Mouse (Mus musculus): ENCODE measurements at regions not wholly inside any gene's neighbourhood (a gene's known extent, or its start where the extent isn't known, plus 50 kb on each side); places are given as distances from the start of the nearest gene placed in this dataset.

DNA sequence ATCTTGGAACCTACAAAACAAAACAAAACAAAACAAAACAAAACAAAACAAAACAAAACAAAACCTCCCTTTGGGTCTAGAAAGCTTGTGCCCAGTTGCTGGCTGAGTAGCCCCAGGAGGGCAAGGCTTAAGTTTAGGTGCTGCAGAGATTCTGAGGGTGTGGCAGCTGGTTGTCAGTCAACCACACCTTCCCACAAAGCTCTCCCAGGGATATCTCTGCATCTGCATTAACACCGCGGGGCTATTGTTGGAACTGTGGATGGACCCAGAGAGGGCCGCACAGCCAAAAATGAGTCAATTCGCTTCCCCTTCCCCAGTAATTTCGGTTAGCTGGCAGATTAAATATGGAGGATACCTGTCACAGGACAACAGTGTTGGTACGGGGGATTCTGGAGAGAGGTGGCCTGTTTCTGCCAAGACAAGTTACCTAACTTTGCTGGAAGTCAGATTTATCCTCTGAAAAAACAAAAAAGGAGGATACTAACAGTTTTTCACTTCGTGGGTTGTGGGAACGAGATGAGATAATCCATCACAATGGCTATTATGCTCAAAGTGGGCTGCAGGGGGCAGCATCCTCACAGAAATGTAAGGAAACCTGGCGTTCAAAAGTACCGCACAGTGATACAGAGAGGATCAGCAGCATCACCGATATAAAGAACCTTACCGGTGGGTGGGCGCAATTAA, 96.7 kb downstream of the 1500009L16Rik start:
- DNase-seq (ENCODE audit: low spot score): peak; percentile 15

DNA sequence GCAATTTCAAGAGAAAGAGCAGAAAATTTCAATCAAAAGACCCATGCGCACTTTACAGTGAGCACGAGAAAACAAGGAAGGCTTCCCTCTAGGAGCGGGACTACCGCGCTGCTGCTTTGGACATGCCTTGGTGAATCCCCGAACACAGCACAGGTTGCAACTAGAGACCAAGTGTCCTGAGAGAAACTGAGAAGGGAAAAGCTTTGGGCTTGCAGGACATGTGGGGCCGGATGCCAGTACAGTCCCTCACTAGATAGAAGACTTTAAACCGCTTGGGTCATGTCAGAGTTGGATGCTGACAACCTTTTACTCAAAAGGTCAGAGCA, 97.2 kb downstream of the 1500009L16Rik start:
- no peak for DNase-seq (ENCODE audit: low spot score)

DNA sequence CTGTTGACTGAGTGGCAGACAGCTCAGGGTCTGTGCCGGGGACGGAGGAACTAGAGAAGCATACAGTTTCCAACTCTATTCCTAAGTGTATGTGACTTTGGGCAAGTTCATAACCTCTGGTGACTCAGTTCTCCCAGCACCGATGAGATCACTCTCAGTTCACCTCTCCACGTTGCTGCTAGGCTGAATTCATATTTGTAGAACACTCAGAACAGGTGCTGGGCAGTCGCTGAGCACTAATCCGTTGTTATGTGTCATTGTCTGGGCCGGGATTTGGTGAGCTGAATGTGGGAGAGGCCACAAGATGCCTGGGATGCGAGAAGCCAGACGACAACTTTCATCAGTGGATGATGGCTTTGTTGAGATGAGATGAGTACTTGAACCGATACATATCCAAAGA, 98.4 kb downstream of the 1500009L16Rik start:
- DNase-seq (ENCODE audit: low spot score): no peak

DNA sequence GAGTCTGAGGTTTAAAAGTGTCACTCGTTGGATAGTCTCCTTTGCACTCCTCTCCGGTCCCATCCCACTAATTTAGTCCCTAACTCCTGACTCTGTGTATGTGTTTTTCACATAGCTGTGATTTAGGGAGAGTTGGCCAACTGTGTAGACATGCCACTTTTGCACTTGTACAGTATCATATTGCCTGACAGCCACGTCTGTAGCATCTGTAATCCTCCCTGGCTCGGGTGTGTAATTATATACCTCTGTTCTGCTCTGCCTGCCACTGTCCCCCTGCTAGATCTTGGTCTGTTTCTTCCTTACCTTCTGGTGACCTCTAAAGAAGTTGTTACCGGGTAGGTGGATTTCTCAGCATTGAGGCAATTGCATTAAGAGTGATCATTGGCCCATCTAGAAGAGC, 103.4 kb downstream of the 1500009L16Rik start:
- DNase-seq (ENCODE audit: low spot score): no peak

- no peak for DNase-seq (ENCODE audit: low spot score)
Observed at GRCm38 (mm10) chr10:83836351-83836750, 113.7 kb downstream of the 1500009L16Rik start.

GRCm38 (mm10) chr10:83840226-83840625, 117.6 kb downstream of the 1500009L16Rik start:
- DNase-seq (ENCODE audit: low spot score): no peak

DNA sequence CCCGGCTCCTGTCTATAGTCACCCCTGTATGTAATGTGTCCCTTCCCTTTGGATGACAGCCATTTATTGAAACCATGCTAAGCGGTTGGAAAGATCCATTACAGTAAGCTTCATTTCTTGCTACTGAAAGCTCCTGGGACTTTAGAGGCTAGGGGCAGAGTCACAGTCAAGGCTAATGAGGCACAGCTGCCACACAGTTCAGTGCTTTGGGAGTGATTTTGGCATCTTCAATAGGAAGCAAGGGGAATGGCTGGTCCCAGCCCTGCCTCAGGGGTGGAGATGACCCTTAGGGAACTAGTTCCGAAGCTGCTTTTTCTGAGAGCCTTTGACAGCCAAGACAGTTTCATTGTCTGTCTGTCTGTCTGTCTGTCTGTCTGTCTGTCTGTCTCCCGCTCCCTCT, 128.2 kb downstream of the 1500009L16Rik start:
- DNase-seq (ENCODE audit: low spot score): no peak

- DNase-seq (ENCODE audit: low spot score): no peak
Observed at GRCm38 (mm10) chr10:83852194-83852593, 129.5 kb downstream of the 1500009L16Rik start.

- no peak for DNase-seq (ENCODE audit: low spot score)
Observed at GRCm38 (mm10) chr10:83852806-83853205, 130.1 kb downstream of the 1500009L16Rik start.

DNA sequence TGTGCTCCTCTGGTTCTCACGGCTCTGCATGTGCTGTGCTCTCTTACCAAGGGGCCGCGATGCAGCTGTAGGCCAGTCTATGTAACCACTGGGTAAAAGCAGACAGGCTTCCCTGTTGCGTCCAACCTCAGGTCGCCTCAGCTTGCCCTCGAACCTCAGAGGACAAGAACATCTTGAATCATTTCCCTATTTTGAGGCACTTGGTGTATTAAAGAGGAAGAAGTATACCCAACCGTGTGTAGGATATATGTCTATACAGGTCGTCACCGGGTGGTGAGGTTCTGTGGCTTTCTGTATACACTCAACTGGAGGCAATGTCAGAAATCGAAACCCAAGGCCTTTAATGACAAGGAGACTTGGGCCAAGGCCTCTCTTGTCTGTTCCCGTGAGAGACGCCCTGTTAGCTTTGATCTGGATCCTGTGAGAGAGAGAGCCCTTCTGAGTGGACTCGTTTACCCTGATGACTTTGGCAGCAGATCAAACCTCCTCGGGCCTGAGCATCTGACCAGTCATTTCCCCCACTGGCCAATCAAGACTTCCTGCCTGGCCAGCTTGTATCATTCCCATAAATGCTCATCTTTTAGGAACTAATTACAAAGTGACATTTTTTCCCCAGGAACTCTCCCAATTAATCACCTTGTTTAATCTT, 135.3 kb downstream of the 1500009L16Rik start:
- peak; percentile 1 for DNase-seq (ENCODE audit: low spot score)

DNA sequence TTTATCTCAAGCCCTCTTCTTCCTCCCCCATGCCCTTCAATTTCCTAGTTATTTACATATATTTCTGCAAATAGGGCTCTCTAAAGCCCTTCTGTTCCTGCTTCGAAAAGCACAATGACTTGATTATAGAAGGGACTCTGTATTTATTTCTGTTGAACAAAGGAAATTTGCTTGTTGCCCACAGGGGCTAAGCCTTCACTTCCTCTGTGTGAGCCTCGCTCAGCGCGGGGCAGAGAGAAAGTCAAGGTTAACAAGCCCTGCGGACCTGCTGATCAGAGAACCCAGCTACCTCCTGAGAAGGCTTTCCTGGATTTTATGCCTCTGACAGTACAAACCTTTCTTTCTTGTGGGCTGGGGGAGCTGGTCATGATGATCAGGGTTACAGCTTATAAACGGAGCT, 136.0 kb downstream of the 1500009L16Rik start:
- no peak for DNase-seq (ENCODE audit: low spot score)

DNA sequence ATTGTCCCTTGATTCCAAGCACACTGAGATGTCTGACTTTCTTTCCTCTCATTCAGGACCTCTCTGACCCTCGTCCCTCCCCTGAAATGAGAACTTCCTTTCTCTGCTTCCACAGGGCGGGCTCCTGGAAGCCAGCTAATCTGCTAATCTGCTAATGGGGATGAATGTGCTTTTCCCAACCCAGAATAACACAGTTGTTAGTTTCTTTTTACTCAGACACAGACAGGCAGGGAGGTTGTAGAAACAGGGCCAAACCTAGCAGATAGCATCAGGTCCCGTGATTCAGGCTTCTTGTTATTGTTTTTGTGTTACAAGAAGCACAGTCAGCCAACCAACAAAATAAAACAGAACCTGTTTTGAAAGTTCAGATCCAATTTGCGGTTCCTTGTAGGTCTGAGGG, 137.0 kb downstream of the 1500009L16Rik start:
- no peak for DNase-seq (ENCODE audit: low spot score)

DNA sequence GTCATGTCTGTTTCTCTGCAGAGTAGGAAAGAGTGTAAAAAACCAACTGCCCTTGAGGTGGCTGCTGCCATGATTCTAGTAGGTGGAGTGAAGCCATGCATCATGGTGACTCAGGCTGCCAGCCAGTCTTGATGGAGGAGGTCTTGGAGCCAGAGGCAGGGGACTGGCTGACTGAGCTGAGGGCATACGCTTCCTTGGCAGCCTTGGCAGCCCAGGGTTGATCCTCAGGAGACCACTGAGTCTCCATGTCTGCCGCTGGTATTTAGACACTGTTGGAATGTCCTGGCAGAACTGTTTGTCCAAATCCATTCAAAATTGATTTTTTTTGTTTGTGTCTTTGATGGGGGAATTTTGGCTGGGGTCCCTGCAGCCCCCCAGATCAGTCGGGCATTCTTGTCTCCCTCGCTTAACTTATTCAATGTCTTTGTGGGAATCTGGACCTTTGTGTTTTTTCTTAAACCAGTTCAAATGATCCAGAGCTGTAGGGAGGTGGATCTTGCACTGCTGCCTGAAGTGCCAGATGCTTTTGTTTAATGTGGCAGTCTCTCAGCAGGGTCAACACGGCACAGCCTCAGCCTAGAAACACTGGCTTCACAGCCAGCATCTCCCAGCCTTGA, 139.0 kb downstream of the 1500009L16Rik start:
- DNase-seq (ENCODE audit: low spot score): no peak

DNA sequence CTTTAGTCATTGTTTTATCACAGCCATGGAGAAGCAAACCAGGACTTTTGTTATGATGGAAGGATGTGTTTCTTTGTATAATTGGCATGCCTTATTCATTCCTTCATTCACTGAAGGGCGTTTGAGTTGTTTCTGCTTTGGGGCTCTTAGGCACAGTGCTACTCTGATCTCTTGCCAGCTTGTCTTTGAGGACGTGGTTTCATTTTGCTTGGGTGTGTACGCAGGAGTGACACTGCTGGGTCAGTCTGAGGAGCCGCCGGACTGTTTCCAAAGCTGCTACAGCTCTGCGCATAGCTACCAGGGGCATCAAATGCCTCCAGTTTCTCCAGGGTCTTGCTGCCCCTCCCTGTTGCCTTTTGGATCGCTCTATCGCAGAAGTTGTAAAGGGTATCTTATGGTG, 141.9 kb downstream of the 1500009L16Rik start:
- DNase-seq (ENCODE audit: low spot score): no peak

GRCm38 (mm10) chr10:83865929-83866328, 143.3 kb downstream of the 1500009L16Rik start:
- no peak for DNase-seq (ENCODE audit: low spot score)

GRCm38 (mm10) chr10:83871736-83872400, 149.2 kb downstream of the 1500009L16Rik start:
- DNase-seq (ENCODE audit: low spot score): no peak

- no peak for DNase-seq (ENCODE audit: low spot score)
Observed at GRCm38 (mm10) chr10:83878745-83879144, 156.1 kb downstream of the 1500009L16Rik start.

DNA sequence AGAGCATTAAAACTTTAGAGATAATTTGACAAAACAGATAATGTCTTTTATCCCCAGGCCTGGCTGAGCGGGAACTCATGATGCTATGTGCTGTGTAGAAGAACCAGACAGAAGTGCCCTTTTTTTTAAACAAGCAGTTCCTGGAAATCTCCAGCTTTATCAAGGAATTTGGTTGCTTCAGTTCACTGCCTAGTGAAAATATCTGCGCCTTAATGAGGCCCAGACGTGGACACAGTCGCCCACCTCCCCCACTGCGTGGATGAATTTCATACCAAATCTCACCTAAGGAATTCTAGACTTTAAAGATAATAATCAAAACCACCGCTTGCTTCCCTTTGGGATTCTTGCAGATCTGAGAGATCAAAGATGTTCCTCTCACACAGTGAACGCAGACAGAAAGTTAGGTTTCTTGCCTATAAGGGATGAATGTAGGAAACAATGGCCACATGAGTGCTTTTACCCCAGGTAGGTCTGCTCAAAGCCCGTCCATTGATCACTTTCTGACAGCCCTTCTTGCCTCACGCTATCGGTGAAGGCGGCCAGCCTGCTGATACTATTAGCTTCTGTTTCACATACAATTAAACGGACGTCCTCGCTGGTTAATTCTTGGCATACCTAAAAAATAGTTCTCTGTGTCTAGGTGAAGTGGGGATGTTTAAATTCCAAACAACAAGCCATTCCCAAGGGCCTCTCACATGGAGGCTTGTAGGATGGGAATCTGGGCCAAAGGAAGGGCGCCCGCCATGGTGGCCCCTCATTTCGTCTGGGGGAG, 159.6 kb downstream of the 1500009L16Rik start:
- DNase-seq (ENCODE audit: low spot score): no peak

- DNase-seq (ENCODE audit: low spot score): no peak
Observed at GRCm38 (mm10) chr10:83882891-83883185, 160.2 kb downstream of the 1500009L16Rik start.

GRCm38 (mm10) chr10:83884553-83884952, 161.9 kb downstream of the 1500009L16Rik start:
- no peak for DNase-seq (ENCODE audit: low spot score)

DNA sequence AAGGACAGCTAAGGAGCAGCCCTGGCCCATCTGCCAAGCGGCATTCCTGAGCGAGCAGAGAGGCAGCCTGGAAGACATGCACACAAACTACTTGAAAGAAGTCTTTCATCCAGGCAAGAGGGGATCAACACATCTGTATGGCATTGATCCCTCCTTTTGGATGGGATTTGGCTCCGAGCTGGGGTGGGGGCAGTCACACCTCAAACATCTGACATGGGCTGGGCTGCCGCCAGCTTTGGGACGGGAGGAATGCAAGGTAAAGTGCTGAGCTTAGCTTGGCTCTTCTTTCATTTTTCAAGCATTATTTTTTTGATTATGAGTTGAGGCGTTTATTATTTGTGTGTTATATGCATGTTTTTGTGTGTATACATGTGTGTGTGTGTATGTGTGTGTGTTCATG, 165.9 kb downstream of the 1500009L16Rik start:
- DNase-seq (ENCODE audit: low spot score): no peak

GRCm38 (mm10) chr10:83895741-83896150, 173.1 kb downstream of the 1500009L16Rik start:
- DNase-seq (ENCODE audit: low spot score): no peak
